Comparison of ENCODE assay signal across 22 mouse cellular contexts in genomic region chr7:114129281-114129680, GRCm38 (mm10). TPM values are rescaled to one million over a fixed set of nuclear protein-coding genes. Genes with fewer than 3 reads are reported as not detected.
A peak's percentile ranks its signal among the peaks of the same experiment; 100 is the strongest.
DNase-seq lines count a peak whose midpoint lies in the region; ATAC-seq and TF ChIP-seq lines count a peak whose summit lies in the region.
"Had no signal": no experiment of that assay in that cellular context is flagged by ENCODE, and none has a peak within 500 bp of the region (broad histone marks: within the 10 kb centered on the region; RNA-seq: fewer than 3 reads in every experiment).

No protein-coding gene starts in this region.

- no peaks in the 10 kb centered on the region for H3K27me3 ChIP-seq in forebrain, postnatal 0 days (ENCODE audit: insufficient read depth, low read length)
- no peaks in the 10 kb centered on the region for H3K27me3 ChIP-seq in forebrain, embryonic 11.5 days (ENCODE audit: control insufficient read depth, insufficient read depth, low read length)
- H3K27me3 ChIP-seq in liver, postnatal 0 days (ENCODE audit: insufficient read depth, low read length), result no peaks in the 10 kb centered on the region
- 0 out of 2 replicates have a peak, but pooled peaks cover 4% of the 10 kb centered on the region for H3K27me3 ChIP-seq in liver, embryonic 12.5 days (replicated peaks)
- no peaks in the 10 kb centered on the region; the same call in 1 of the 2 replicates for H3K27me3 ChIP-seq in splenic B cell, adult 2 months (ENCODE audit: control insufficient read depth, insufficient read depth, low read length, poor library complexity, severe bottlenecking)
- no peaks in the 10 kb centered on the region for H3K27me3 ChIP-seq in kidney, embryonic 15.5 days
- H3K27me3 ChIP-seq: lung, embryonic 15.5 days had no signal

- no peak overlapping the region for H3K4me2 ChIP-seq in forebrain, postnatal 0 days (ENCODE audit: low read depth)
- no peak overlapping the region for H3K4me2 ChIP-seq in forebrain, embryonic 11.5 days (ENCODE audit: low read depth, low read length, severe bottlenecking)
- H3K4me2 ChIP-seq in liver, postnatal 0 days (ENCODE audit: low read depth, low read length), result no peak overlapping the region
- no peak overlapping the region for H3K4me2 ChIP-seq in liver, embryonic 12.5 days
- H3K4me2 ChIP-seq in kidney, embryonic 15.5 days, result no peak overlapping the region
- H3K4me2 ChIP-seq: liver, embryonic 11.5 days; lung, embryonic 15.5 days had no signal

- H3K4me3 ChIP-seq in forebrain, postnatal 0 days (ENCODE audit: low read depth, low read length), result no peak overlapping the region
- H3K4me3 ChIP-seq in forebrain, embryonic 11.5 days (ENCODE audit: low read depth, low read length), result no peak overlapping the region
- no peak overlapping the region for H3K4me3 ChIP-seq in liver, postnatal 0 days (ENCODE audit: low read depth, low read length)
- H3K4me3 ChIP-seq in liver, embryonic 12.5 days, result no peak overlapping the region
- no peak overlapping the region for H3K4me3 ChIP-seq in ES-E14 (ENCODE audit: insufficient read depth in 1 of 2, low read depth in 1 of 2, low read length in 2 of 2, poor library complexity in 1 of 2, severe bottlenecking in 1 of 2)
- H3K4me3 ChIP-seq in kidney, embryonic 15.5 days (replicated peaks), result no peak overlapping the region
- H3K4me3 ChIP-seq: embryonic facial prominence, embryonic 10.5 days; heart, embryonic 10.5 days; hindbrain, embryonic 10.5 days; lung, embryonic 15.5 days; midbrain, embryonic 10.5 days had no signal

- H3K27ac ChIP-seq in forebrain, postnatal 0 days (ENCODE audit: low read depth, low read length), result no peak overlapping the region
- no peak overlapping the region for H3K27ac ChIP-seq in forebrain, embryonic 11.5 days (ENCODE audit: low read depth, low read length)
- no peak overlapping the region for H3K27ac ChIP-seq in liver, postnatal 0 days (ENCODE audit: low read depth)
- H3K27ac ChIP-seq in liver, embryonic 12.5 days, result no peak overlapping the region
- no peak overlapping the region for H3K27ac ChIP-seq in ES-E14 (ENCODE audit: insufficient read depth, low read depth, low read length, poor library complexity, severe bottlenecking)
- H3K27ac ChIP-seq in kidney, embryonic 15.5 days, result no peak overlapping the region
- H3K27ac ChIP-seq: embryonic facial prominence, embryonic 10.5 days; heart, embryonic 10.5 days; hindbrain, embryonic 10.5 days; lung, embryonic 15.5 days; midbrain, embryonic 10.5 days had no signal

- TF ChIP-seq EP300 in liver, postnatal 0 days (IDR thresholded peaks at IDR 0.05; ENCODE audit: low read depth), result no peak

- in situ Hi-C loops in ES-E14 (cut with MboI; ENCODE audit: low sequenced_read_pairs in 2 of 2, unreplicated experiment in 2 of 2), result no loop called here

- DNase-seq in forebrain, postnatal 0 days, result no peak
- no peak for DNase-seq in forebrain, embryonic 11.5 days (ENCODE audit: low spot score)
- no peak for DNase-seq in liver, postnatal 0 days
- peak; percentile 31 for DNase-seq in ES-E14 (ENCODE audit: low read depth, low spot score)
- DNase-seq in splenic B cell, adult 2 months (ENCODE audit: low read depth, low spot score), result peak; percentile 13
- DNase-seq in natural killer cell, adult 2 months (ENCODE audit: low spot score in 2 of 2), result no peak
- DNase-seq: adrenal gland, postnatal 25 days; cerebellum, adult 9-10 months; gastrocnemius, postnatal 36 days; kidney, adult 11 months; thymus, adult 2 months had no signal

- WGBS in forebrain, postnatal 0 days, result 54% methylated on average over 2 of the region's 2 CpGs
- WGBS in forebrain, embryonic 11.5 days, result 60% methylated on average over 2 of the region's 2 CpGs
- 60% methylated on average over 2 of the region's 2 CpGs for WGBS in liver, postnatal 0 days (ENCODE audit: insufficient replicate concordance)
- WGBS in liver, embryonic 12.5 days (ENCODE audit: insufficient replicate concordance), result 41% methylated on average over 2 of the region's 2 CpGs
- 53% methylated on average over 2 of the region's 2 CpGs for WGBS in kidney, embryonic 15.5 days

- no peak overlapping the region for H3K9ac ChIP-seq in forebrain, postnatal 0 days
- no peak overlapping the region for H3K9ac ChIP-seq in forebrain, embryonic 11.5 days (ENCODE audit: low read length)
- no peak overlapping the region for H3K9ac ChIP-seq in liver, postnatal 0 days (replicated peaks)
- H3K9ac ChIP-seq in liver, embryonic 12.5 days, result no peak overlapping the region
- no peak overlapping the region for H3K9ac ChIP-seq in ES-E14 (ENCODE audit: insufficient read depth, low read depth, low read length, poor library complexity, severe bottlenecking)
- H3K9ac ChIP-seq in kidney, embryonic 15.5 days, result no peak overlapping the region
- H3K9ac ChIP-seq: lung, embryonic 15.5 days had no signal

- no peaks in the 10 kb centered on the region for H3K36me3 ChIP-seq in forebrain, postnatal 0 days (ENCODE audit: insufficient read depth)
- no peaks in the 10 kb centered on the region for H3K36me3 ChIP-seq in forebrain, embryonic 11.5 days (ENCODE audit: control insufficient read depth, insufficient read depth, low read length)
- no peaks in the 10 kb centered on the region for H3K36me3 ChIP-seq in liver, postnatal 0 days (replicated peaks; ENCODE audit: insufficient read depth, low read length)
- H3K36me3 ChIP-seq in liver, embryonic 12.5 days, result no peaks in the 10 kb centered on the region
- H3K36me3 ChIP-seq in ES-E14 (ENCODE audit: control insufficient read depth, insufficient read depth, low read length, poor library complexity, severe bottlenecking), result no peaks in the 10 kb centered on the region
- no peaks in the 10 kb centered on the region for H3K36me3 ChIP-seq in splenic B cell, adult 2 months (ENCODE audit: control insufficient read depth, insufficient read depth, low read length, poor library complexity, severe bottlenecking)
- no peaks in the 10 kb centered on the region for H3K36me3 ChIP-seq in kidney, embryonic 15.5 days
- H3K36me3 ChIP-seq: embryonic facial prominence, embryonic 10.5 days; heart, embryonic 10.5 days; hindbrain, embryonic 10.5 days; lung, embryonic 15.5 days; midbrain, embryonic 10.5 days had no signal

- H3K4me1 ChIP-seq in forebrain, postnatal 0 days (ENCODE audit: insufficient read depth), result 0 out of 2 replicates have a peak, but pooled peaks cover 2% of the 10 kb centered on the region
- H3K4me1 ChIP-seq in forebrain, embryonic 11.5 days (replicated peaks; ENCODE audit: control insufficient read depth, insufficient read depth, low read length), result no peaks in the 10 kb centered on the region
- no peaks in the 10 kb centered on the region for H3K4me1 ChIP-seq in liver, postnatal 0 days (ENCODE audit: insufficient read depth)
- no peaks in the 10 kb centered on the region for H3K4me1 ChIP-seq in liver, embryonic 12.5 days
- peaks cover 3% of the 10 kb centered on the region in 2 experiments; a peak in 3 of 4 replicates for H3K4me1 ChIP-seq in ES-E14 (ENCODE audit: control insufficient read depth in 2 of 2, insufficient read depth in 2 of 2, low read length in 2 of 2, poor library complexity in 1 of 2)
- H3K4me1 ChIP-seq in kidney, embryonic 15.5 days, result peaks cover 3% of the 10 kb centered on the region; the same call in 1 of the 2 replicates
- H3K4me1 ChIP-seq: lung, embryonic 15.5 days had no signal

- ATAC-seq in forebrain, postnatal 0 days, result no peak
- no peak for ATAC-seq in forebrain, embryonic 11.5 days (replicated peaks; ENCODE audit: low FRiP score)
- no peak for ATAC-seq in liver, postnatal 0 days
- no peak for ATAC-seq in liver, embryonic 12.5 days
- ATAC-seq in kidney, embryonic 15.5 days (replicated peaks; ENCODE audit: low FRiP score), result no peak
- ATAC-seq: forebrain, embryonic 16.5 days; hindbrain, embryonic 16.5 days had no signal

- no peaks in the 10 kb centered on the region for H3K9me3 ChIP-seq in forebrain, postnatal 0 days (ENCODE audit: low read length)
- H3K9me3 ChIP-seq in forebrain, embryonic 11.5 days (ENCODE audit: control insufficient read depth, low read length), result no peaks in the 10 kb centered on the region; the same call in 1 of the 2 replicates
- H3K9me3 ChIP-seq in liver, postnatal 0 days (ENCODE audit: low read length), result no peaks in the 10 kb centered on the region
- no peaks in the 10 kb centered on the region for H3K9me3 ChIP-seq in liver, embryonic 12.5 days (replicated peaks)
- no peaks in the 10 kb centered on the region for H3K9me3 ChIP-seq in ES-E14 (ENCODE audit: control insufficient read depth, insufficient read depth, low read depth, low read length)
- no peaks in the 10 kb centered on the region for H3K9me3 ChIP-seq in kidney, embryonic 15.5 days (replicated peaks)
- H3K9me3 ChIP-seq: embryonic facial prominence, embryonic 10.5 days; heart, embryonic 10.5 days; lung, embryonic 15.5 days; midbrain, embryonic 10.5 days had no signal

- peak; percentile 20; the same call in 1 of the 2 replicates for TF ChIP-seq CTCF in forebrain, postnatal 0 days (IDR thresholded peaks at IDR 0.05; ENCODE audit: low read depth)
- peak; percentile 32; the same call in 1 of the 2 replicates for TF ChIP-seq CTCF in liver, postnatal 0 days (IDR thresholded peaks at IDR 0.05; ENCODE audit: low read depth)

TF ChIP-seq in ES-E14, 5 proteins besides CTCF, POLR2A, EP300 and RAD21:
- TF ChIP-seq MAFK (IDR thresholded peaks at IDR 0.05; ENCODE audit: insufficient read depth, low read depth, low read length) (no peak), ZC3H11A (IDR thresholded peaks at IDR 0.05; ENCODE audit: borderline replicate concordance, low read depth, low read length) (peak; percentile 40; the same call in 1 of the 2 replicates)

RNA-seq across cellular contexts. Expression of gene Rras2, which starts 11.7 kb away (rescaled TPM):
- total RNA-seq in forebrain, postnatal 0 days (2014; rRNA removed), result 56.6 and 69.6 TPM in 2 replicates
- 34.4 and 35.0 TPM in 2 replicates for polyA plus RNA-seq in forebrain, postnatal 0 days (2015; fragmentation: Nextera tagmentation; extraction: Ambion mirVana)
- 25.6 and 26.6 TPM in 2 replicates for polyA plus RNA-seq in forebrain, embryonic 11.5 days (2014; fragmentation: Nextera tagmentation; extraction: Ambion mirVana)
- polyA plus RNA-seq in liver, postnatal 0 days (2015; fragmentation: Nextera tagmentation; extraction: Ambion mirVana), result 8.1 and 8.7 TPM in 2 replicates
- 13.7 and 14.5 TPM in 2 replicates for polyA plus RNA-seq in liver, embryonic 12.5 days (2016; fragmentation: Nextera tagmentation; extraction: Ambion mirVana)
- total RNA-seq in ES-E14 (2012; rRNA removed), result 29.4 and 44.0 TPM in 2 replicates
- 36.0 and 39.9 TPM in 2 replicates for polyA plus RNA-seq in kidney, embryonic 15.5 days (2015; fragmentation: Nextera tagmentation; extraction: Ambion mirVana)
- total RNA-seq: MEL had no signal

Comparison
In these comparisons a context has a peak if more than half of its experiments do, and no peak if none do; other contexts are left out.
1. DNase-seq: peak in ES-E14 (single experiment) and splenic B cell, adult 2 months (single experiment); none in forebrain, postnatal 0 days (single experiment), forebrain, embryonic 11.5 days (single experiment), liver, postnatal 0 days (single experiment) and natural killer cell, adult 2 months (0 of 2).